Comparison of ENCODE assay signal across 15 mouse cellular contexts in genomic region chr15:93921457-93922234, GRCm38 (mm10).
DNase-seq lines count a peak whose midpoint lies in the region; ATAC-seq and TF ChIP-seq lines count a peak whose summit lies in the region.
"Had no signal": no experiment of that assay in that cellular context is flagged by ENCODE, and none has a peak within 500 bp of the region (broad histone marks: within the 10 kb centered on the region; RNA-seq: fewer than 3 reads in every experiment).

No protein-coding gene starts in this region.

- ATAC-seq in heart, embryonic 12.5 days (ENCODE audit: insufficient number of reproducible peaks, low FRiP score): no peak
- peak; percentile 61; the same call in 1 of the 2 replicates for ATAC-seq in lung, embryonic 14.5 days (ENCODE audit: insufficient read depth)
- peak; percentile 77 for ATAC-seq in intestine, embryonic 16.5 days
- no peak for ATAC-seq in neural tube, embryonic 15.5 days (ENCODE audit: low FRiP score)
- ATAC-seq: forebrain, postnatal 0 days; liver, embryonic 12.5 days had no signal

- no peak overlapping the region for H3K4me3 ChIP-seq in heart, embryonic 12.5 days
- H3K4me3 ChIP-seq in lung, embryonic 14.5 days (ENCODE audit: low read depth, low read length): no peak overlapping the region
- no peak overlapping the region for H3K4me3 ChIP-seq in lung, adult 2 months (replicated peaks; ENCODE audit: extremely low read depth, low read depth, low read length)
- no peak overlapping the region for H3K4me3 ChIP-seq in intestine, embryonic 16.5 days (ENCODE audit: low read length)
- no peak overlapping the region for H3K4me3 ChIP-seq in neural tube, embryonic 15.5 days (replicated peaks)
- H3K4me3 ChIP-seq: liver, embryonic 12.5 days; midbrain, embryonic 12.5 days had no signal

- no peaks in the 10 kb centered on the region for H3K36me3 ChIP-seq in heart, embryonic 12.5 days
- H3K36me3 ChIP-seq in lung, embryonic 14.5 days (ENCODE audit: insufficient read depth): no peaks in the 10 kb centered on the region
- H3K36me3 ChIP-seq in intestine, embryonic 16.5 days (ENCODE audit: control insufficient read depth, insufficient read depth, low read length): no peaks in the 10 kb centered on the region
- H3K36me3 ChIP-seq in neural tube, embryonic 15.5 days: no peaks in the 10 kb centered on the region
- H3K36me3 ChIP-seq: liver, embryonic 12.5 days; midbrain, embryonic 12.5 days had no signal

- peaks cover 28% of the 10 kb centered on the region for H3K4me1 ChIP-seq in heart, embryonic 12.5 days (replicated peaks)
- peaks cover 9% of the 10 kb centered on the region; the same call in 1 of the 2 replicates for H3K4me1 ChIP-seq in lung, embryonic 14.5 days (ENCODE audit: insufficient read depth)
- H3K4me1 ChIP-seq in lung, adult 2 months (ENCODE audit: control insufficient read depth, insufficient read depth, low read length): no peaks in the 10 kb centered on the region
- peaks cover 13% of the 10 kb centered on the region for H3K4me1 ChIP-seq in intestine, embryonic 16.5 days (ENCODE audit: control insufficient read depth, insufficient read depth, low read length)
- no peaks in the 10 kb centered on the region for H3K4me1 ChIP-seq in neural tube, embryonic 15.5 days
- H3K4me1 ChIP-seq: midbrain, embryonic 12.5 days had no signal

- no peaks in the 10 kb centered on the region for H3K27me3 ChIP-seq in heart, embryonic 12.5 days (replicated peaks)
- H3K27me3 ChIP-seq in lung, embryonic 14.5 days (ENCODE audit: insufficient read depth, low read length): no peaks in the 10 kb centered on the region
- H3K27me3 ChIP-seq in intestine, embryonic 16.5 days (replicated peaks; ENCODE audit: control insufficient read depth, insufficient read depth, low read length): no peaks in the 10 kb centered on the region
- no peaks in the 10 kb centered on the region for H3K27me3 ChIP-seq in neural tube, embryonic 15.5 days (replicated peaks)
- H3K27me3 ChIP-seq: liver, embryonic 12.5 days; midbrain, embryonic 12.5 days had no signal

- no peak for TF ChIP-seq CTCF in lung, embryonic 14.5 days (IDR thresholded peaks at IDR 0.05; ENCODE audit: low read depth)
- TF ChIP-seq CTCF in lung, adult 2 months (IDR thresholded peaks at IDR 0.05; ENCODE audit: insufficient read depth, low read length): no peak

- H3K4me2 ChIP-seq in heart, embryonic 12.5 days: no peak overlapping the region
- no peak overlapping the region for H3K4me2 ChIP-seq in lung, embryonic 14.5 days
- H3K4me2 ChIP-seq in intestine, embryonic 16.5 days (ENCODE audit: low read depth, low read length): no peak overlapping the region
- H3K4me2 ChIP-seq in neural tube, embryonic 15.5 days: no peak overlapping the region
- H3K4me2 ChIP-seq: liver, embryonic 12.5 days; midbrain, embryonic 12.5 days had no signal

- H3K27ac ChIP-seq in heart, embryonic 12.5 days (ENCODE audit: poor library complexity, severe bottlenecking): peak overlapping the region; percentile 17; the same call in 1 of the 2 replicates
- no peak overlapping the region for H3K27ac ChIP-seq in lung, embryonic 14.5 days (ENCODE audit: low read depth)
- H3K27ac ChIP-seq in intestine, embryonic 16.5 days (ENCODE audit: low read length): peak overlapping the region; percentile 85
- no peak overlapping the region for H3K27ac ChIP-seq in neural tube, embryonic 15.5 days (replicated peaks)
- H3K27ac ChIP-seq: liver, embryonic 12.5 days; midbrain, embryonic 12.5 days had no signal

- H3K9ac ChIP-seq in heart, embryonic 12.5 days: no peak overlapping the region
- H3K9ac ChIP-seq in lung, embryonic 14.5 days: no peak overlapping the region
- H3K9ac ChIP-seq in intestine, embryonic 16.5 days (ENCODE audit: low read depth, low read length): no peak overlapping the region
- H3K9ac ChIP-seq in neural tube, embryonic 15.5 days (replicated peaks): no peak overlapping the region
- H3K9ac ChIP-seq: forebrain, postnatal 0 days; liver, embryonic 12.5 days; midbrain, embryonic 12.5 days had no signal

- no peak for DNase-seq in heart, adult 9 months (ENCODE audit: low spot score in 2 of 2)
- peak; percentile 66 for DNase-seq in lung, embryonic 14.5 days
- DNase-seq in lung, adult 2 months: no peak
- DNase-seq in cerebellum, postnatal 25 days: no peak
- no peak for DNase-seq in urinary bladder, postnatal 36 days (ENCODE audit: low spot score in 2 of 2)
- DNase-seq: cerebellum, adult 2 months; forebrain, postnatal 0 days; gastrocnemius, postnatal 36 days; kidney, adult 8-10 months; lung, postnatal 14 days had no signal

- no peaks in the 10 kb centered on the region for H3K9me3 ChIP-seq in heart, embryonic 12.5 days (replicated peaks)
- H3K9me3 ChIP-seq in lung, embryonic 14.5 days (ENCODE audit: low read depth, low read length): no peaks in the 10 kb centered on the region
- no peaks in the 10 kb centered on the region for H3K9me3 ChIP-seq in intestine, embryonic 16.5 days (ENCODE audit: control insufficient read depth, low read length)
- H3K9me3 ChIP-seq in neural tube, embryonic 15.5 days (replicated peaks): no peaks in the 10 kb centered on the region
- H3K9me3 ChIP-seq: liver, embryonic 12.5 days; midbrain, embryonic 12.5 days had no signal

- TF ChIP-seq POLR2A in lung, adult 2 months (IDR thresholded peaks at IDR 0.05; ENCODE audit: borderline replicate concordance, extremely low read depth, low read depth, low read length): no peak

- 62% methylated on average over 6 of the region's 6 CpGs for whole genome bisulfite sequencing in heart, embryonic 12.5 days
- WGBS in lung, embryonic 14.5 days: 50% methylated on average over 6 of the region's 6 CpGs
- 62% methylated on average over 6 of the region's 6 CpGs for WGBS in lung, adult 2 months
- 50% methylated on average over 6 of the region's 6 CpGs for WGBS in intestine, embryonic 16.5 days
- WGBS in neural tube, embryonic 15.5 days: 73% methylated on average over 6 of the region's 6 CpGs

Comparison
In these comparisons a context has a peak if more than half of its experiments do, and no peak if none do; other contexts are left out.
1. ATAC-seq: peak in lung, embryonic 14.5 days (single experiment) and intestine, embryonic 16.5 days (single experiment); none in heart, embryonic 12.5 days (single experiment) and neural tube, embryonic 15.5 days (single experiment).
2. H3K27ac ChIP-seq: peak in heart, embryonic 12.5 days (single experiment) and intestine, embryonic 16.5 days (single experiment); none in lung, embryonic 14.5 days (single experiment) and neural tube, embryonic 15.5 days (single experiment).